In genomic region chr17:72920971-72921370, GRCm38 (mm10) we compare ENCODE assay signal across 9 mouse cellular contexts. TPM values are rescaled to one million over a fixed set of nuclear protein-coding genes. Genes with fewer than 3 reads are reported as not detected.
DNase-seq lines count a peak whose midpoint lies in the region; ATAC-seq and TF ChIP-seq lines count a peak whose summit lies in the region.
"Had no signal": no experiment of that assay in that cellular context is flagged by ENCODE, and none has a peak within 500 bp of the region (broad histone marks: within the 10 kb centered on the region; RNA-seq: fewer than 3 reads in every experiment).

No protein-coding gene starts in this region.

- H3K36me3 ChIP-seq in liver, embryonic 11.5 days (ENCODE audit: control insufficient read depth, insufficient read depth, low read length) = no peaks in the 10 kb centered on the region
- no peaks in the 10 kb centered on the region for H3K36me3 ChIP-seq in liver, postnatal 0 days (replicated peaks; ENCODE audit: insufficient read depth, low read length)
- peaks cover 10% of the 10 kb centered on the region; the same call in 1 of the 2 replicates for H3K36me3 ChIP-seq in forebrain, embryonic 15.5 days
- peaks cover 39% of the 10 kb centered on the region for H3K36me3 ChIP-seq in intestine, embryonic 14.5 days (ENCODE audit: control insufficient read depth, insufficient read depth, low read length)
- peaks cover 35% of the 10 kb centered on the region for H3K36me3 ChIP-seq in neural tube, embryonic 13.5 days

- H3K4me3 ChIP-seq in liver, embryonic 11.5 days (ENCODE audit: low read depth, low read length) = no peak overlapping the region
- H3K4me3 ChIP-seq in liver, postnatal 0 days (ENCODE audit: low read depth, low read length) = no peak overlapping the region
- H3K4me3 ChIP-seq in forebrain, embryonic 15.5 days = peak overlapping the region; percentile 19; the same call in 1 of the 2 replicates
- peak overlapping the region; percentile 92 for H3K4me3 ChIP-seq in intestine, embryonic 14.5 days (ENCODE audit: low read depth, low read length)
- peak overlapping the region; percentile 31 for H3K4me3 ChIP-seq in neural tube, embryonic 13.5 days

- H3K9ac ChIP-seq in liver, embryonic 11.5 days (ENCODE audit: low read depth, low read length) = no peak overlapping the region
- no peak overlapping the region for H3K9ac ChIP-seq in liver, postnatal 0 days (replicated peaks)
- no peak overlapping the region for H3K9ac ChIP-seq in forebrain, embryonic 15.5 days (replicated peaks)
- peak overlapping the region; percentile 30; the same call in 1 of the 2 replicates for H3K9ac ChIP-seq in intestine, embryonic 14.5 days (ENCODE audit: low read length)
- peak overlapping the region; percentile 61 for H3K9ac ChIP-seq in neural tube, embryonic 13.5 days

- H3K4me2 ChIP-seq in liver, embryonic 11.5 days = peak overlapping the region; percentile 48; the same call in 1 of the 2 replicates
- H3K4me2 ChIP-seq in liver, postnatal 0 days (ENCODE audit: low read depth, low read length) = no peak overlapping the region; the same call in 1 of the 2 replicates
- peak overlapping the region; percentile 37 for H3K4me2 ChIP-seq in forebrain, embryonic 15.5 days (replicated peaks)
- peak overlapping the region; percentile 77 for H3K4me2 ChIP-seq in intestine, embryonic 14.5 days (ENCODE audit: low read length)
- H3K4me2 ChIP-seq in neural tube, embryonic 13.5 days = peak overlapping the region; percentile 79

- no peak for DNase-seq in liver, embryonic 11.5 days (ENCODE audit: low spot score)
- no peak for DNase-seq in liver, postnatal 0 days
- DNase-seq in intestine, embryonic 14.5 days (ENCODE audit: low spot score) = no peak
- no peak for DNase-seq in adrenal gland, adult (ENCODE audit: inconsistent age in 2 of 2, low spot score in 1 of 2)
- DNase-seq in left cerebral cortex, postnatal 25 days (ENCODE audit: low spot score in 2 of 2) = no peak
- DNase-seq in frontal cortex, adult 2 months (ENCODE audit: extremely low spot score in 1 of 2, low spot score in 1 of 2) = no peak
- DNase-seq: gastrocnemius, postnatal 14 days had no signal

- H3K27ac ChIP-seq in liver, embryonic 11.5 days (ENCODE audit: low read depth, low read length) = no peak overlapping the region
- no peak overlapping the region for H3K27ac ChIP-seq in liver, postnatal 0 days (ENCODE audit: low read depth)
- no peak overlapping the region for H3K27ac ChIP-seq in forebrain, embryonic 15.5 days (replicated peaks)
- no peak overlapping the region for H3K27ac ChIP-seq in intestine, embryonic 14.5 days (ENCODE audit: low read depth)
- no peak overlapping the region for H3K27ac ChIP-seq in neural tube, embryonic 13.5 days (replicated peaks)

- no peak for TF ChIP-seq CTCF in liver, postnatal 0 days (IDR thresholded peaks at IDR 0.05; ENCODE audit: low read depth)

- H3K9me3 ChIP-seq in liver, embryonic 11.5 days (ENCODE audit: control insufficient read depth, low read length) = no peaks in the 10 kb centered on the region
- H3K9me3 ChIP-seq in liver, postnatal 0 days (ENCODE audit: low read length) = no peaks in the 10 kb centered on the region
- H3K9me3 ChIP-seq in forebrain, embryonic 15.5 days = no peaks in the 10 kb centered on the region
- H3K9me3 ChIP-seq in intestine, embryonic 14.5 days (ENCODE audit: control insufficient read depth, low read length) = no peaks in the 10 kb centered on the region
- H3K9me3 ChIP-seq in neural tube, embryonic 13.5 days = no peaks in the 10 kb centered on the region

- ATAC-seq in liver, embryonic 11.5 days (replicated peaks; ENCODE audit: low FRiP score) = no peak
- no peak for ATAC-seq in liver, postnatal 0 days
- no peak for ATAC-seq in forebrain, embryonic 15.5 days (replicated peaks)
- ATAC-seq in intestine, embryonic 14.5 days (replicated peaks; ENCODE audit: low FRiP score, low TSS enrichment, low read depth) = no peak
- ATAC-seq in neural tube, embryonic 13.5 days (ENCODE audit: low read depth) = no peak

- 50% methylated on average over 9 of the region's 9 CpGs for WGBS in liver, embryonic 11.5 days
- 55% methylated on average over 9 of the region's 9 CpGs for WGBS in liver, postnatal 0 days (ENCODE audit: insufficient replicate concordance)
- WGBS in forebrain, embryonic 15.5 days = 56% methylated on average over 9 of the region's 9 CpGs
- WGBS in intestine, embryonic 14.5 days = 52% methylated on average over 9 of the region's 9 CpGs
- WGBS in neural tube, embryonic 13.5 days = 51% methylated on average over 9 of the region's 9 CpGs

- H3K27me3 ChIP-seq in liver, embryonic 11.5 days (replicated peaks; ENCODE audit: control insufficient read depth, insufficient read depth, low read length) = peaks cover 15% of the 10 kb centered on the region
- peaks cover 18% of the 10 kb centered on the region for H3K27me3 ChIP-seq in liver, postnatal 0 days (ENCODE audit: insufficient read depth, low read length)
- H3K27me3 ChIP-seq in forebrain, embryonic 15.5 days = no peaks in the 10 kb centered on the region; the same call in 1 of the 2 replicates
- no peaks in the 10 kb centered on the region for H3K27me3 ChIP-seq in intestine, embryonic 14.5 days (replicated peaks; ENCODE audit: control insufficient read depth, insufficient read depth, low read length)
- H3K27me3 ChIP-seq in neural tube, embryonic 13.5 days = no peaks in the 10 kb centered on the region

- intact Hi-C loops in left cerebral cortex, postnatal 25 days (cut with DNase I) = no loop called here

- no peak for TF ChIP-seq EP300 in liver, postnatal 0 days (IDR thresholded peaks at IDR 0.05; ENCODE audit: low read depth)

- H3K4me1 ChIP-seq in liver, embryonic 11.5 days (replicated peaks; ENCODE audit: control insufficient read depth, insufficient read depth, low read length) = no peaks in the 10 kb centered on the region; the same call in 1 of the 2 replicates
- H3K4me1 ChIP-seq in liver, postnatal 0 days (ENCODE audit: insufficient read depth) = peaks cover 8% of the 10 kb centered on the region
- peaks cover 74% of the 10 kb centered on the region for H3K4me1 ChIP-seq in forebrain, embryonic 15.5 days
- peaks cover 34% of the 10 kb centered on the region for H3K4me1 ChIP-seq in intestine, embryonic 14.5 days (replicated peaks; ENCODE audit: control insufficient read depth, insufficient read depth, low read length)
- H3K4me1 ChIP-seq in neural tube, embryonic 13.5 days (replicated peaks) = peaks cover 78% of the 10 kb centered on the region

RNA-seq across cellular contexts. Expression of gene Lbh, which starts 2.9 kb away (rescaled TPM):
- 2.3 and 2.4 TPM in 2 replicates for polyA plus RNA-seq in liver, embryonic 11.5 days (2014; fragmentation: Nextera tagmentation; extraction: Ambion mirVana)
- polyA plus RNA-seq in liver, postnatal 0 days (2015; fragmentation: Nextera tagmentation; extraction: Ambion mirVana) = 0.79 and 0.94 TPM in 2 replicates
- polyA plus RNA-seq in forebrain, embryonic 15.5 days (2015; fragmentation: Nextera tagmentation; extraction: Ambion mirVana) = 4.5 and 4.6 TPM in 2 replicates
- polyA plus RNA-seq in intestine, embryonic 14.5 days (2014; fragmentation: Nextera tagmentation; extraction: Ambion mirVana) = 6.4 and 6.5 TPM in 2 replicates
- 6.3 and 7.5 TPM in 2 replicates for polyA plus RNA-seq in neural tube, embryonic 13.5 days (2015; fragmentation: Nextera tagmentation; extraction: Ambion mirVana)
- 10 to 100 TPM; 37.0 to 37.3 TPM for total RNA-seq in left cerebral cortex, postnatal 25 days (2021)
- polyA plus RNA-seq in frontal cortex, adult 2 months (2012; rRNA removed) = 52.0 and 53.0 TPM in 2 replicates

Comparison
In these comparisons a context has a peak if more than half of its experiments do, and no peak if none do; other contexts are left out.
1. H3K4me3 ChIP-seq: peak in forebrain, embryonic 15.5 days (single experiment), intestine, embryonic 14.5 days (single experiment) and neural tube, embryonic 13.5 days (single experiment); none in liver, embryonic 11.5 days (single experiment) and liver, postnatal 0 days (single experiment).
2. H3K9ac ChIP-seq: peak in intestine, embryonic 14.5 days (single experiment) and neural tube, embryonic 13.5 days (single experiment); none in liver, embryonic 11.5 days (single experiment), liver, postnatal 0 days (single experiment) and forebrain, embryonic 15.5 days (single experiment).